Mouse (Mus musculus) MEL (cell line): ENCODE results near the gene Lsm7. TPM values are rescaled to one million over a fixed set of nuclear protein-coding genes. Genes with fewer than 3 reads are reported as not detected.

Experiments used
- DNase-seq: peaks from one replicate; pipeline ENCODE4 v3.0.0; 2011; ENCODE audit warnings: low read depth, low spot score
- H3K27ac ChIP-seq: 2 replicates; pipeline ENCODE4 v1.5.1; 2012; ENCODE audit warnings: low read depth, mild to moderate bottlenecking, control low read depth, low read length, moderate library complexity; ENCODE audit not compliant: control insufficient read depth
- H3K27me3 ChIP-seq, 2 experiments: fragments of 150-350 bp in 1 of 2; sonication (generic) in 1 of 2; 2 replicates each; pipeline ENCODE4 v1.6.1; 2012; ENCODE audit warnings: low read length in 2 of 2, mild to moderate bottlenecking in 2 of 2, improper control_type of control experiment in 1 of 2, moderate library complexity in 1 of 2; ENCODE audit not compliant: insufficient read depth in 2 of 2, control insufficient read depth in 1 of 2
- H3K36me3 ChIP-seq, 2 experiments: 2 replicates each; pipeline ENCODE4 v1.6.1; 2012 to 2014; ENCODE audit warnings: low read length in 2 of 2, improper control_type of control experiment in 1 of 2, inconsistent platforms in 1 of 2, mild to moderate bottlenecking in 1 of 2; ENCODE audit not compliant: insufficient read depth in 2 of 2, control insufficient read depth in 1 of 2
- H3K4me1 ChIP-seq, 2 experiments: fragments of 150-350 bp in 1 of 2; sonication (generic) in 1 of 2; 2 replicates each; pipeline ENCODE4 v1.6.1; 2012; ENCODE audit warnings: low read length in 2 of 2, improper control_type of control experiment in 1 of 2, mild to moderate bottlenecking in 1 of 2; ENCODE audit not compliant: insufficient read depth in 2 of 2, control insufficient read depth in 1 of 2
- H3K4me3 ChIP-seq, 2 experiments: fragments of 150-350 bp in 1 of 2; sonication (generic) in 1 of 2; 2 replicates each; pipeline ENCODE4 v1.5.1; 2012; ENCODE audit warnings: low read depth in 2 of 2, low read length in 2 of 2, mild to moderate bottlenecking in 2 of 2, moderate library complexity in 2 of 2, control low read depth in 1 of 2, improper control_type of control experiment in 1 of 2; ENCODE audit not compliant: control insufficient read depth in 1 of 2, insufficient read depth in 1 of 2
- H3K79me2 ChIP-seq: 2 replicates; pipeline ENCODE4 v1.6.1; 2012; ENCODE audit warnings: mild to moderate bottlenecking, low read length, moderate library complexity; ENCODE audit not compliant: control insufficient read depth, poor library complexity, insufficient read depth
- H3K9ac ChIP-seq: 2 replicates; pipeline ENCODE4 v1.6.1; 2012; ENCODE audit warnings: low read depth, mild to moderate bottlenecking, control low read depth, low read length, moderate library complexity; ENCODE audit not compliant: control insufficient read depth, poor library complexity, severe bottlenecking
- H3K9me3 ChIP-seq: fragments of 150-350 bp; sonication (generic); replicated peaks from 2 replicates; pipeline ENCODE4 v1.6.1; 2012; ENCODE audit warnings: mild to moderate bottlenecking, low read length, improper control_type of control experiment, moderate library complexity; ENCODE audit not compliant: insufficient read depth
- BHLHE40 ChIP-seq: IDR thresholded peaks from 2 replicates; pipeline ENCODE4 v1.6.1; 2012; ENCODE audit warnings: low read depth, mild to moderate bottlenecking, inconsistent platforms, low read length, improper control_type of control experiment, borderline replicate concordance
- ELF1 ChIP-seq: IDR thresholded peaks from 2 replicates; pipeline ENCODE4 v1.6.1; 2014; ENCODE audit warnings: low read depth, mild to moderate bottlenecking, inconsistent platforms, low read length, improper control_type of control experiment, moderate library complexity
- EP300 ChIP-seq, 2 experiments: IDR thresholded peaks; 2 replicates each; pipeline ENCODE4 v1.6.1; 2011; ENCODE audit warnings: improper control_type of control experiment in 2 of 2, low read length in 2 of 2, low read depth in 1 of 2, mild to moderate bottlenecking in 1 of 2
- GATA1 ChIP-seq: IDR thresholded peaks from 2 replicates; pipeline ENCODE4 v1.6.1; 2011; ENCODE audit warnings: low read depth, low read length, improper control_type of control experiment
- HCFC1 ChIP-seq: IDR thresholded peaks from 2 replicates; pipeline ENCODE4 v1.6.1; 2012; ENCODE audit warnings: low read depth, mild to moderate bottlenecking, inconsistent platforms, low read length, improper control_type of control experiment, moderate library complexity
- MEF2A ChIP-seq: IDR thresholded peaks from 2 replicates; pipeline ENCODE4 v1.6.1; 2014; ENCODE audit warnings: low read depth, mild to moderate bottlenecking, inconsistent platforms, low read length, improper control_type of control experiment; ENCODE audit not compliant: poor library complexity, insufficient replicate concordance, severe bottlenecking; ENCODE audit errors: extremely low read depth
- MXI1 ChIP-seq: IDR thresholded peaks from 2 replicates; pipeline ENCODE4 v1.6.1; 2011; ENCODE audit warnings: mild to moderate bottlenecking, low read depth, low read length, improper control_type of control experiment
- POLR2A ChIP-seq, 2 experiments: IDR thresholded peaks; 2 replicates each; pipeline ENCODE4 v1.6.1; 2011 to 2012; ENCODE audit warnings: low read length in 2 of 2, mild to moderate bottlenecking in 2 of 2, control low read depth in 1 of 2, improper control_type of control experiment in 1 of 2, low read depth in 1 of 2, moderate library complexity in 1 of 2; ENCODE audit not compliant: control insufficient read depth in 1 of 2, insufficient read depth in 1 of 2, poor library complexity in 1 of 2
- POLR2AphosphoS5 ChIP-seq: IDR thresholded peaks from 2 replicates; pipeline ENCODE4 v1.6.1; 2012; ENCODE audit warnings: low read depth, borderline replicate concordance, mild to moderate bottlenecking, inconsistent platforms, low read length, moderate library complexity, mixed read lengths
- TBP ChIP-seq: IDR thresholded peaks from 2 replicates; pipeline ENCODE4 v1.8.0; 2011; ENCODE audit warnings: low read depth, low read length, improper control_type of control experiment
- UBTF ChIP-seq: IDR thresholded peaks from 2 replicates; pipeline ENCODE4 v1.6.1; 2012; ENCODE audit warnings: low read depth, mild to moderate bottlenecking, inconsistent platforms, low read length, improper control_type of control experiment, moderate library complexity, borderline replicate concordance; ENCODE audit not compliant: insufficient read depth
- USF1 ChIP-seq: IDR thresholded peaks from 2 replicates; pipeline ENCODE4 v1.6.1; 2014; ENCODE audit warnings: low read depth, mild to moderate bottlenecking, inconsistent platforms, low read length, improper control_type of control experiment, moderate library complexity
- ZC3H11A ChIP-seq: IDR thresholded peaks from 2 replicates; pipeline ENCODE4 v1.6.1; 2012; ENCODE audit warnings: low read depth, mild to moderate bottlenecking, inconsistent platforms, low read length, improper control_type of control experiment
- ZMIZ1 ChIP-seq: IDR thresholded peaks from 2 replicates; pipeline ENCODE4 v1.6.1; 2012; ENCODE audit warnings: low read depth, mild to moderate bottlenecking, inconsistent platforms, low read length, improper control_type of control experiment, moderate library complexity
- ZNF384 ChIP-seq: IDR thresholded peaks from 2 replicates; pipeline ENCODE4 v1.6.1; 2012; ENCODE audit warnings: low read depth, mild to moderate bottlenecking, inconsistent platforms, low read length, improper control_type of control experiment
- polyA plus RNA-seq, 2 experiments: library from polyadenylated mRNA; stranded (reverse) in 1 of 2; unstranded in 1 of 2; fragments of >175 nt in 1 of 2; fragments of >200 nt in 1 of 2; gene quantifications; 2 replicates each; pipeline versions ENCODE4 v1.2.1 to v1.2.4; 2012; ENCODE audit warnings: low replicate concordance in 2 of 2, low read depth in 1 of 2; ENCODE audit not compliant: insufficient read length in 2 of 2, insufficient read depth in 1 of 2, missing spikeins in 1 of 2
- total RNA-seq: library from RNA; depleted of rRNA; stranded (reverse); fragments of 300-350 nt; gene quantifications from 2 replicates; pipeline ENCODE4 v1.2.3, GENCODE M21; 2012

Lsm7 gene
- total and polyA plus RNA-seq, 3 experiments = 246 to 637 TPM; not detected in 1

- DNase-seq = no peak
- Histone ChIP-seq H3K79me2 (peaks cover 10% of the 10 kb centered on the region), H3K9me3 (no peaks in the 10 kb centered on the region), H3K4me1 (peaks cover 2 to 9% of the 10 kb centered on the region in 2 experiments; a peak in 3 of 4 replicates), H3K27ac (no peak overlapping the region), H3K36me3 (peaks cover 0 to 4% of the 10 kb centered on the region in 2 experiments; a peak in 2 of 4 replicates), H3K9ac (no peak overlapping the region), H3K27me3 (no peaks in the 10 kb centered on the region), H3K4me3 (no peak overlapping the region)
- TF ChIP-seq POLR2AphosphoS5 (no peak), TBP (no peak), POLR2A (IDR thresholded peaks at IDR 0.05; ENCODE audit: control insufficient read depth in 1 of 2, insufficient read depth in 1 of 2, low read depth in 1 of 2, low read length in 2 of 2, poor library complexity in 1 of 2) (no peak), BHLHE40 (no peak), HCFC1 (no peak), ZNF384 (no peak), MEF2A (no peak), ELF1 (no peak), UBTF (no peak), ZC3H11A (no peak), EP300 (IDR thresholded peaks at IDR 0.05; ENCODE audit: low read depth in 1 of 2, low read length in 2 of 2) (no peak), ZMIZ1 (no peak)
Observed at GRCm38 (mm10) chr10:80832818-80833217, 22.2 kb downstream of the Lsm7 start.

GRCm38 (mm10) chr10:80831136-80831535 lies 23.9 kb downstream of the Lsm7 start:
- no peaks in the 10 kb centered on the region for H3K27me3 ChIP-seq
- DNase-seq = peak; percentile 87
- peaks cover 0 to 6% of the 10 kb centered on the region in 2 experiments; a peak in 2 of 4 replicates for H3K36me3 ChIP-seq
- peaks cover 2 to 13% of the 10 kb centered on the region in 2 experiments; a peak in 3 of 4 replicates for H3K4me1 ChIP-seq
- no peak overlapping the region for H3K4me3 ChIP-seq
- TF ChIP-seq USF1 (peak; percentile 18; the same call in 1 of the 2 replicates), GATA1 (no peak), MXI1 (0 out of 2 replicates have a peak, but pooled peaks have one; percentile 56)
- TF ChIP-seq, all 39 proteins: peak for 2
- Histone ChIP-seq H3K9ac (no peak overlapping the region), H3K27ac (no peak overlapping the region), H3K79me2 (peaks cover 23% of the 10 kb centered on the region), H3K9me3 (no peaks in the 10 kb centered on the region)
